Mouse (Mus musculus): ENCODE measurements around the gene Dglucy. TPM values are rescaled to one million over a fixed set of nuclear protein-coding genes. Genes with fewer than 3 reads are reported as not detected.
A peak's percentile ranks its signal among the peaks of the same experiment; 100 is the strongest.

Gene Dglucy
- 1 to 10 TPM; 8.0 to 9.3 TPM for total RNA-seq (2021)

GRCm38 (mm10) chr12:100778934-100779865, at the start of gene Dglucy:
Gene Dglucy, plus strand, starts transcription at chr12:100779057.
- peak; percentile 78 to 82 for DNase-seq (ENCODE audit: low spot score in 2 of 2)
- intact Hi-C loops (cut with DNase I) = loop anchor here (5.0 kb wide), 1 partner anchor 52 kb away; the partner anchor contains the start of gene Rps6ka5

- DNase-seq (ENCODE audit: low spot score in 2 of 2) = no peak
- intact Hi-C loops (cut with DNase I) = no loop called here
These were observed 43.7 kb upstream of the Dglucy start for GRCm38 (mm10) chr12:100735156-100735555.

- no peak for DNase-seq (ENCODE audit: low spot score in 2 of 2)
- intact Hi-C loops (cut with DNase I) = no loop called here
These were observed 43.3 kb upstream of the Dglucy start for GRCm38 (mm10) chr12:100735581-100735980.

GRCm38 (mm10) chr12:100738498-100738897, 40.4 kb upstream of the Dglucy start:
- intact Hi-C loops (cut with DNase I) = no loop called here
- no peak for DNase-seq (ENCODE audit: low spot score in 2 of 2)

GRCm38 (mm10) chr12:100739011-100739570, 39.8 kb upstream of the Dglucy start:
- no peak for DNase-seq (ENCODE audit: low spot score in 2 of 2)
- intact Hi-C loops (cut with DNase I) = no loop called here

GRCm38 (mm10) chr12:100740313-100740712, 38.5 kb upstream of the Dglucy start:
- intact Hi-C loops (cut with DNase I) = no loop called here

GRCm38 (mm10) chr12:100742468-100742867, 36.4 kb upstream of the Dglucy start:
- intact Hi-C loops (cut with DNase I) = no loop called here
- no peak for DNase-seq (ENCODE audit: low spot score in 2 of 2)

More at GRCm38 (mm10) chr12:100740313-100740712, 38.5 kb upstream of the Dglucy start:
- DNase-seq (ENCODE audit: low spot score in 2 of 2) = no peak

- no peak for DNase-seq (ENCODE audit: low spot score in 2 of 2)
- intact Hi-C loops (cut with DNase I) = no loop called here
These were observed 25.9 kb upstream of the Dglucy start for GRCm38 (mm10) chr12:100752977-100753376.

- DNase-seq (ENCODE audit: low spot score in 2 of 2) = no peak
- intact Hi-C loops (cut with DNase I) = no loop called here
These were observed 25.1 kb upstream of the Dglucy start for GRCm38 (mm10) chr12:100753716-100754115.

GRCm38 (mm10) chr12:100757427-100757826, 21.4 kb upstream of the Dglucy start:
- DNase-seq (ENCODE audit: low spot score in 2 of 2) = no peak
- intact Hi-C loops (cut with DNase I) = no loop called here

GRCm38 (mm10) chr12:100762663-100763425, 16.0 kb upstream of the Dglucy start:
- intact Hi-C loops (cut with DNase I) = no loop called here
- DNase-seq (ENCODE audit: low spot score in 2 of 2) = peak; percentile 37 to 61

- intact Hi-C loops (cut with DNase I) = no loop called here
- DNase-seq (ENCODE audit: low spot score in 2 of 2) = no peak
These were observed 14.4 kb upstream of the Dglucy start for GRCm38 (mm10) chr12:100764329-100765018.

GRCm38 (mm10) chr12:100769871-100770270, 9.0 kb upstream of the Dglucy start:
- intact Hi-C loops (cut with DNase I) = no loop called here
- no peak for DNase-seq (ENCODE audit: low spot score in 2 of 2)

GRCm38 (mm10) chr12:100770765-100771164, 8.1 kb upstream of the Dglucy start:
- no peak for DNase-seq (ENCODE audit: low spot score in 2 of 2)
- intact Hi-C loops (cut with DNase I) = no loop called here

GRCm38 (mm10) chr12:100772230-100772984, 6.5 kb upstream of the Dglucy start:
- peak in 1 of 2 experiments; percentile 49 for DNase-seq (ENCODE audit: low spot score in 2 of 2)
- intact Hi-C loops (cut with DNase I) = loop anchor here (1.0 kb wide), 1 partner anchor 69 kb away; no protein-coding TSS in a partner anchor

- DNase-seq (ENCODE audit: low spot score in 2 of 2) = no peak
- intact Hi-C loops (cut with DNase I) = loop anchor here (5.0 kb wide), 1 partner anchor 47 kb away; the partner anchor contains the start of gene Rps6ka5
These were observed 4.1 kb upstream of the Dglucy start for GRCm38 (mm10) chr12:100774756-100775155.

GRCm38 (mm10) chr12:100775291-100775690, 3.6 kb upstream of the Dglucy start:
- no peak for DNase-seq (ENCODE audit: low spot score in 2 of 2)

GRCm38 (mm10) chr12:100775911-100776581, 2.8 kb upstream of the Dglucy start:
- intact Hi-C loops (cut with DNase I) = loop anchor here (5.0 kb wide), 1 partner anchor 49 kb away; the partner anchor contains the start of gene Rps6ka5
- DNase-seq (ENCODE audit: low spot score in 2 of 2) = no peak

More at GRCm38 (mm10) chr12:100775291-100775690, 3.6 kb upstream of the Dglucy start:
- intact Hi-C loops (cut with DNase I) = loop anchor here (5.0 kb wide), 1 partner anchor 48 kb away; the partner anchor contains the start of gene Rps6ka5

All from left cerebral cortex, postnatal 36 days (tissue).